12 mouse cellular contexts compared by ENCODE assay signal in the genomic region with DNA sequence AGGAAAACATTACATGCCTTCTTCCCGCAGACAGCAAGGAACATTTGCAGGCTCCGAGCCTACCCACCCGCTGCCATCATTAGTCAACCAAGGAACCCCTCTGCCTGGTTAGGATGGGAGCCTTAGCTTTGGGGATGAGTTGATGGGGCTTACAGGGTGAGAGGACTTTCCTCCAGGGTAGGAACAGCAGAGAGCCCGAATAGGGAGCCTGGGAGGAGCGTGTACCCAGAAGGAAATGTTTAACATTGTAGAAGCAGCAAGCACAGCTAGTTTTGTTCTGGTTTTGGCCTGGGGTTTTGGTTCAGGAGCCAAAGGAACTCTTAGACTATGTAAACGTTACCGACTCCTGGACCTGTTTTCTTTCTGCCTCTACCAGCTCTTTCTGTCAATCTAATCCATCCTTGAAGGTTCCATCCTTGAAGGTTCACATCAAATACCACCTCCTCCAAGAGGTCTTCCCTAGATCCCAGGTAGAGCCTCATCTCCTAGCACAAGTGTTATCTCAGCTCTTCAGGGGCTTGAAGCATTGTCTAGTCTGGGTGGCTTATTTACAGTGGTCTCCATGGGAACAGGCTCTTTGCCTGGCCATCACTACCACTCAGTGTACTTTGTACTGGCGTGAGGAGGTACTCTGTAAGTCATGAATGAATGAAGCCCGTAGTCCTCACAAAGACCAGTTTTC. TPM values are rescaled to one million over a fixed set of nuclear protein-coding genes. Genes with fewer than 3 reads are reported as not detected.
DNase-seq lines count a peak whose midpoint lies in the region; ATAC-seq and TF ChIP-seq lines count a peak whose summit lies in the region.
"Had no signal": no experiment of that assay in that cellular context is flagged by ENCODE, and none has a peak within 500 bp of the region (broad histone marks: within the 10 kb centered on the region; RNA-seq: fewer than 3 reads in every experiment).

No protein-coding gene starts in this region.

- TF ChIP-seq EP300 in liver, postnatal 0 days (IDR thresholded peaks at IDR 0.05; ENCODE audit: low read depth), result no peak

- H3K9me3 ChIP-seq in hindbrain, embryonic 11.5 days (ENCODE audit: control insufficient read depth, low read length), result no peaks in the 10 kb centered on the region
- H3K9me3 ChIP-seq in hindbrain, embryonic 10.5 days, result no peaks in the 10 kb centered on the region
- H3K9me3 ChIP-seq in heart, embryonic 16.5 days (replicated peaks; ENCODE audit: control insufficient read depth, low read length), result no peaks in the 10 kb centered on the region
- H3K9me3 ChIP-seq in liver, postnatal 0 days (ENCODE audit: low read length), result no peaks in the 10 kb centered on the region

- H3K4me3 ChIP-seq in hindbrain, embryonic 11.5 days (ENCODE audit: low read depth, low read length), result no peak overlapping the region
- no peak overlapping the region for H3K4me3 ChIP-seq in hindbrain, embryonic 10.5 days
- H3K4me3 ChIP-seq in cortical plate, adult 2 months (ENCODE audit: insufficient read depth, low read length), result no peak overlapping the region
- H3K4me3 ChIP-seq in heart, embryonic 16.5 days (ENCODE audit: low read length), result peak overlapping the region; percentile 65; the same call in 1 of the 2 replicates
- H3K4me3 ChIP-seq in liver, postnatal 0 days (ENCODE audit: low read depth, low read length), result peak overlapping the region; percentile 25; the same call in 1 of the 2 replicates

- 80% methylated on average over 9 of the region's 9 CpGs for WGBS in hindbrain, embryonic 11.5 days
- WGBS in hindbrain, embryonic 10.5 days, result 81% methylated on average over 9 of the region's 9 CpGs
- 68% methylated on average over 9 of the region's 9 CpGs for WGBS in heart, embryonic 16.5 days
- 66% methylated on average over 9 of the region's 9 CpGs for WGBS in liver, postnatal 0 days (ENCODE audit: insufficient replicate concordance)

- no peak overlapping the region for H3K27ac ChIP-seq in hindbrain, embryonic 11.5 days (ENCODE audit: low read depth, low read length)
- H3K27ac ChIP-seq in hindbrain, embryonic 10.5 days, result no peak overlapping the region
- H3K27ac ChIP-seq in cortical plate, adult 2 months (ENCODE audit: insufficient read depth, low read length), result peak overlapping the region; percentile 3; the same call in 1 of the 2 replicates
- H3K27ac ChIP-seq in heart, embryonic 16.5 days (ENCODE audit: low read length), result peak overlapping the region; percentile 54
- H3K27ac ChIP-seq in liver, postnatal 0 days (ENCODE audit: low read depth), result no peak overlapping the region

- no peaks in the 10 kb centered on the region for H3K36me3 ChIP-seq in hindbrain, embryonic 11.5 days (ENCODE audit: control insufficient read depth, insufficient read depth, low read length)
- peaks cover 7% of the 10 kb centered on the region; the same call in 1 of the 2 replicates for H3K36me3 ChIP-seq in hindbrain, embryonic 10.5 days
- H3K36me3 ChIP-seq in heart, embryonic 16.5 days (ENCODE audit: control insufficient read depth, insufficient read depth), result peaks cover 8% of the 10 kb centered on the region
- no peaks in the 10 kb centered on the region for H3K36me3 ChIP-seq in liver, postnatal 0 days (replicated peaks; ENCODE audit: insufficient read depth, low read length)

- TF ChIP-seq POLR2A in cortical plate, adult 2 months (IDR thresholded peaks at IDR 0.05; ENCODE audit: extremely low read depth, insufficient read depth, low read length), result no peak

- DNase-seq in hindbrain, embryonic 11.5 days (ENCODE audit: low spot score), result no peak
- DNase-seq in hindbrain, embryonic 10.5 days (ENCODE audit: low spot score), result no peak
- DNase-seq in liver, postnatal 0 days, result peak; percentile 11
- no peak for DNase-seq in right cerebral cortex, postnatal 36 days (ENCODE audit: low spot score in 2 of 2)
- DNase-seq in thymus, postnatal 0 days (ENCODE audit: low spot score), result no peak
- DNase-seq in gastrocnemius, adult 18-20 months (ENCODE audit: low spot score), result no peak
- DNase-seq: cerebellum, adult 2 months; kidney, adult 2 months; right cerebral cortex, postnatal 14 days had no signal

- no peak for ATAC-seq in hindbrain, embryonic 11.5 days (ENCODE audit: low FRiP score)
- ATAC-seq in heart, embryonic 16.5 days (replicated peaks; ENCODE audit: extremely low read depth, insufficient read depth, low FRiP score), result no peak
- ATAC-seq in liver, postnatal 0 days, result no peak; the same call in 1 of the 2 replicates
- ATAC-seq: midbrain, embryonic 16.5 days had no signal

- 0 out of 2 replicates have a peak overlapping the region, but pooled peaks have one; percentile 13 for H3K4me2 ChIP-seq in hindbrain, embryonic 11.5 days (replicated peaks; ENCODE audit: low read depth, low read length)
- H3K4me2 ChIP-seq in heart, embryonic 16.5 days (ENCODE audit: low read depth, low read length), result peak overlapping the region; percentile 73
- H3K4me2 ChIP-seq in liver, postnatal 0 days (ENCODE audit: low read depth, low read length), result peak overlapping the region; percentile 49

- no peak for TF ChIP-seq CTCF in cortical plate, adult 2 months (IDR thresholded peaks at IDR 0.05; ENCODE audit: extremely low read depth, insufficient read depth, low read length)
- no peak for TF ChIP-seq CTCF in liver, postnatal 0 days (IDR thresholded peaks at IDR 0.05; ENCODE audit: low read depth)

- H3K9ac ChIP-seq in hindbrain, embryonic 11.5 days (ENCODE audit: low read depth, low read length), result no peak overlapping the region
- H3K9ac ChIP-seq in heart, embryonic 16.5 days (ENCODE audit: low read length), result no peak overlapping the region; the same call in 1 of the 2 replicates
- H3K9ac ChIP-seq in liver, postnatal 0 days (replicated peaks), result no peak overlapping the region

- no peaks in the 10 kb centered on the region for H3K4me1 ChIP-seq in hindbrain, embryonic 11.5 days (replicated peaks; ENCODE audit: control insufficient read depth, insufficient read depth, low read length)
- H3K4me1 ChIP-seq in hindbrain, embryonic 10.5 days (replicated peaks), result peaks cover 45% of the 10 kb centered on the region
- H3K4me1 ChIP-seq in cortical plate, adult 2 months (ENCODE audit: control insufficient read depth, insufficient read depth, low read length), result no peaks in the 10 kb centered on the region
- peaks cover 25% of the 10 kb centered on the region for H3K4me1 ChIP-seq in heart, embryonic 16.5 days (ENCODE audit: control insufficient read depth, insufficient read depth, low read length)
- H3K4me1 ChIP-seq in liver, postnatal 0 days (ENCODE audit: insufficient read depth), result peaks cover 13% of the 10 kb centered on the region

- H3K27me3 ChIP-seq in hindbrain, embryonic 11.5 days (ENCODE audit: control insufficient read depth, insufficient read depth, low read length), result no peaks in the 10 kb centered on the region; the same call in 1 of the 2 replicates
- peaks cover 13% of the 10 kb centered on the region for H3K27me3 ChIP-seq in hindbrain, embryonic 10.5 days (ENCODE audit: insufficient read depth, poor library complexity, severe bottlenecking)
- no peaks in the 10 kb centered on the region for H3K27me3 ChIP-seq in heart, embryonic 16.5 days (ENCODE audit: control insufficient read depth, insufficient read depth, low read length)
- peaks cover 6% of the 10 kb centered on the region; the same call in 1 of the 2 replicates for H3K27me3 ChIP-seq in liver, postnatal 0 days (ENCODE audit: insufficient read depth, low read length)

RNA-seq across cellular contexts. Expression of gene Olfml2b, which starts 2.4 kb away (rescaled TPM):
- polyA plus RNA-seq in hindbrain, embryonic 11.5 days (2014; fragmentation: Nextera tagmentation; extraction: Ambion mirVana), result 4.5 and 6.7 TPM in 2 replicates
- 5.7 and 5.9 TPM in 2 replicates for polyA plus RNA-seq in hindbrain, embryonic 10.5 days (2016; fragmentation: Nextera tagmentation; extraction: Ambion mirVana)
- 5.9 and 9.1 TPM in 2 replicates for polyA plus RNA-seq in cortical plate, adult 2 months (2012; rRNA removed)
- 29.5 and 30.2 TPM in 2 replicates for polyA plus RNA-seq in heart, embryonic 16.5 days (2015; fragmentation: Nextera tagmentation; extraction: Ambion mirVana)
- 2.3 and 2.9 TPM in 2 replicates for polyA plus RNA-seq in liver, postnatal 0 days (2015; fragmentation: Nextera tagmentation; extraction: Ambion mirVana)
- polyA plus RNA-seq in thymus, postnatal 0 days (2015; fragmentation: Nextera tagmentation; extraction: Ambion mirVana), result 1.7 and 2.7 TPM in 2 replicates
- 1 to 10 TPM; 2.8 to 3.3 TPM for total RNA-seq in gastrocnemius, adult 18-20 months (2021)

RNA-seq across cellular contexts. Expression of gene Nos1ap, which starts 57.1 kb away (rescaled TPM):
- polyA plus RNA-seq in hindbrain, embryonic 11.5 days (2014; fragmentation: Nextera tagmentation; extraction: Ambion mirVana), result 6.7 and 9.7 TPM in 2 replicates
- polyA plus RNA-seq in hindbrain, embryonic 10.5 days (2016; fragmentation: Nextera tagmentation; extraction: Ambion mirVana), result 12.0 and 14.2 TPM in 2 replicates
- 146 and 170 TPM in 2 replicates for polyA plus RNA-seq in cortical plate, adult 2 months (2012; rRNA removed)
- 14.6 and 15.9 TPM in 2 replicates for polyA plus RNA-seq in heart, embryonic 16.5 days (2015; fragmentation: Nextera tagmentation; extraction: Ambion mirVana)
- 6.0 and 6.5 TPM in 2 replicates for polyA plus RNA-seq in liver, postnatal 0 days (2015; fragmentation: Nextera tagmentation; extraction: Ambion mirVana)
- polyA plus RNA-seq in thymus, postnatal 0 days (2015; fragmentation: Nextera tagmentation; extraction: Ambion mirVana), result 0.86 and 1.8 TPM in 2 replicates
- total RNA-seq in gastrocnemius, adult 18-20 months (2021), result 1 to 10 TPM; 1.4 to 1.5 TPM

Comparison
In these comparisons a context has a peak if more than half of its experiments do, and no peak if none do; other contexts are left out.
1. H3K27ac ChIP-seq: peak in cortical plate, adult 2 months (single experiment) and heart, embryonic 16.5 days (single experiment); none in hindbrain, embryonic 11.5 days (single experiment), hindbrain, embryonic 10.5 days (single experiment) and liver, postnatal 0 days (single experiment).
2. H3K4me2 ChIP-seq: peak in every context shown above with its lines; median percentile 73 in heart, embryonic 16.5 days; 49 in liver, postnatal 0 days; 13 in hindbrain, embryonic 11.5 days.
3. H3K4me3 ChIP-seq: peak in heart, embryonic 16.5 days (single experiment) and liver, postnatal 0 days (single experiment); none in hindbrain, embryonic 11.5 days (single experiment), hindbrain, embryonic 10.5 days (single experiment) and cortical plate, adult 2 months (single experiment).